Mouse (Mus musculus) intestine, embryonic 14.5 days (tissue): Measurements from ENCODE around the gene Atp2a3. TPM values are rescaled to one million over a fixed set of nuclear protein-coding genes. Genes with fewer than 3 reads are reported as not detected.

Source experiments
- ATAC-seq: fragments of 200-750 bp; cut with Nextera tagmentation; replicated peaks from 2 replicates; pipeline ENCODE4 v1.8.0; 2017; ENCODE audit warnings: low read depth, moderate number of reproducible peaks, moderate TSS enrichment, moderate library complexity; ENCODE audit not compliant: low FRiP score, low TSS enrichment
- DNase-seq: peaks from one replicate; pipeline ENCODE4 v3.0.0-alpha.2; 2018; ENCODE audit warnings: low spot score
- H3K27ac ChIP-seq: fragments of 300-500 bp; sonication (generic); 2 replicates; pipeline ENCODE4 v1.5.1; 2014; ENCODE audit warnings: low read depth, mild to moderate bottlenecking, control low read depth
- H3K27me3 ChIP-seq: fragments of 300-500 bp; sonication (generic); replicated peaks from 2 replicates; pipeline ENCODE4 v1.6.1; 2014; ENCODE audit warnings: low read length, control low read depth; ENCODE audit not compliant: control insufficient read depth, insufficient read depth
- H3K36me3 ChIP-seq: fragments of 300-500 bp; sonication (generic); 2 replicates; pipeline ENCODE4 v1.6.1; 2014; ENCODE audit warnings: low read length, control low read depth; ENCODE audit not compliant: control insufficient read depth, insufficient read depth
- H3K4me1 ChIP-seq: fragments of 300-500 bp; sonication (generic); replicated peaks from 2 replicates; pipeline ENCODE4 v1.6.1; 2014; ENCODE audit warnings: low read length, control low read depth, mixed read lengths; ENCODE audit not compliant: control insufficient read depth, insufficient read depth
- H3K4me2 ChIP-seq: fragments of 300-500 bp; sonication (generic); 2 replicates; pipeline ENCODE4 v1.6.1; 2014; ENCODE audit warnings: low read length
- H3K4me3 ChIP-seq: fragments of 300-500 bp; sonication (generic); 2 replicates; pipeline ENCODE4 v1.5.1; 2014; ENCODE audit warnings: low read depth, low read length, control low read depth, mixed read lengths
- H3K9ac ChIP-seq: fragments of 300-500 bp; sonication (generic); 2 replicates; pipeline ENCODE4 v1.6.1; 2014; ENCODE audit warnings: mild to moderate bottlenecking, low read length
- H3K9me3 ChIP-seq: fragments of 300-500 bp; sonication (generic); 2 replicates; pipeline ENCODE4 v1.6.1; 2016; ENCODE audit warnings: low read length, control low read depth; ENCODE audit not compliant: control insufficient read depth
- WGBS: fragments of 180-500 bp; shearing (Covaris S2); extraction: QIAGEN DNeasy Blood & Tissue Kit; methylation state at CpG from one replicate; pipeline ENCODE4 v1.1.7; 2014; 5-methylcytosine and 5-hydroxymethylcytosine counted together
- polyA plus RNA-seq: library from polyadenylated mRNA; unstranded; fragments of >200 nt; fragmentation: Nextera tagmentation; extraction: Ambion mirVana; gene quantifications from 2 replicates; pipeline ENCODE4 v1.2.1, GENCODE M21; 2014

Atp2a3 gene
- polyA plus RNA-seq, 1 experiment from 2014 or later, result 21.4 TPM

DNA sequence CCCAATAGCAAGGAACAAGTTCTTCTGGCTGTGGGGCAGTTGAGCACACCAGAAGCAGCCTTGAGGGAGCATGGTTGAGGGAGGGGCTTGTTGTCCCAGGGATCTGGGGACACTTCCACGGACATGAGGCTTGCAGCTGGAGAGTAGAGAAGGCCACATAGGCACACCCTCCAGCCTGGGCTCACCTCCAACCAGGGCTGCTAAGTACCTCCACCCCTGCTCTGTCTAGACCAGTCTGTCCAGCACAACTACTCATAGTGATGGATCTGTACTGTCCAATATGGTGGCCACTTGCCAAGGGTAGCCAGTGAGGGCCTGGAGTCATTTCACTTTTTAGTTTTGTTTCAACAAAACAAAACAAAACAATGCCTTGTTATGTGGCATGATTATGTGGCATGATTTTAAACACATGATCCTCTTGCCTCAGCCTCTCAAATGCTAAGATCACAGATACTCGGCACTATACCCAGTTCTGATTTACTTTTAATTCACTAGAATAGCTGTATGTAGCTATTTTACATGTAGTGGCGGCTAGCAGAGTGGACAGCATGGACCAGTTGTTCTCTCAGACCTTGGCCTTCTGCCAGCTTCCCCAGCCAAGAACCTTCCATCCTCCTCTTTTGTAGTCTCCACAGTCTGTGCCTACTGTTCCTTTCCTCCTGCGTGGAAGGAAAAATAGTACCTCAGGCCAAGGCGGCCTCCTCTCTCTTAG is 54.6 kb downstream of the Atp2a3 start:
- Histone ChIP-seq H3K9me3 (no peaks in the 10 kb centered on the region), H3K4me1 (peaks cover 7% of the 10 kb centered on the region; the same call in 1 of the 2 replicates), H3K4me3 (no peak overlapping the region), H3K4me2 (no peak overlapping the region), H3K27me3 (peaks cover 10% of the 10 kb centered on the region), H3K36me3 (no peaks in the 10 kb centered on the region), H3K27ac (no peak overlapping the region), H3K9ac (no peak overlapping the region)
- 67% methylated on average over 5 of the region's 5 CpGs for WGBS
- ATAC-seq (no peak), DNase-seq (no peak)

DNA sequence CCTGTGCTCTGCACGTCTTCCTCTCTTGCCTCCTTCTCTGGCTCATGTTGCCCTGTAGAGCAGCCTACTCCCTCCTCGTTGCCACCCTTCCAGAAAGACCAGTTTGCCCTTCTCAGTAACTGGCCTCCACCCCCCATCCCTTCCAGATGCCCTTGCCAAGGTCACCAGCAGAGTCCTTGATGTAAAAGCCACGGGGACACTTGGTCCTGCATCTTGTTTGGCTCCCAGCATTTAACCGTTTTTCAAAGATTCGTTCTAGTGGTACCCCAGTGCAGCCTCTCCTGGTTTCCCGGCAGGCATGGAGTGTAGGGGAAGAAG is 55.1 kb downstream of the Atp2a3 start:
- no peak overlapping the region for H3K27ac ChIP-seq

DNA sequence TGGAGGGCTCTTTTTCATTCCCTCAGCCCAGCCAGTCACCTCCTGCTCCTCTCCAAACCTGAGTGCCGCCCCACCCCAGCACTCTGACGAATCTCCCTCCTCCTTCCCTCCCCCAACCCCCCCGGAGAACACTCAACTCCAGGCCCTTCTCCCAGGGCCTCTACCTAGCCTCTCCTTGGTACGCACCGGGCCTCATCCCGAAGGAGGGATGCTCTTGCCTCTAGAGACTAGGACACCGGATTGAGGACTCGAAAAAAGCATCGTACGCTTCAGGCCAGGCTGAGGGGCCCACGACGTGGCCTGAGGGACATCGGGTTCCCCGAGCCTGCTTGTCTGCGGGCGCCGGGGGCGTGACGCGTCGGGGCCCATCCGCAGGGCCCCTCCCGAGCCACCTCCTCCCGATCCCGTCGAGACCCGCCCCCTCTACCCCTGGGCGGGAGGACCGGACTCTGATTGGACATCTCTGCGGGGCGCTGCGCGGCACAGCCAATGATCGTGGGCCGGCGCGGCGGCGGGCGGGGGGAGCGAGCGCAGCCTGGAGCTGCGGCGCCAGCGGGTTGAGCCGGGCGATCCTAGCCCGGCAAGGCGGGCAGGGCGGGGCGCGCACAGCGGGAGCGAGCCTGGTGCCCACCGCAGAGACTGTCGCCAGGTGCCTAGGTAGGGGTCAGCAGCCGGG is 57.6 kb downstream of the Atp2a3 start, which contains the start of gene Camkk1:
TSS of gene Camkk1 (plus strand) at position 538 of the 676 bp plus-strand sequence.
- Histone ChIP-seq H3K27ac (no peak within 1 kb of the TSS), H3K9ac (peak within 1 kb of the TSS; percentile 56), H3K4me3 (peak within 1 kb of the TSS; percentile 74), H3K27me3 (peaks cover 14% of the 10 kb centered on the region), H3K4me2 (peak within 1 kb of the TSS; percentile 98), H3K36me3 (no peaks in the 10 kb centered on the region), H3K4me1 (peaks cover 7% of the 10 kb centered on the region; the same call in 1 of the 2 replicates), H3K9me3 (no peaks in the 10 kb centered on the region)
- DNase-seq, result peak; percentile 92
- 1% methylated on average over 56 of the region's 57 CpGs for WGBS
- ATAC-seq, result peak; percentile 96

More for the DNA sequence above, 55.1 kb downstream of the Atp2a3 start:
- no peaks in the 10 kb centered on the region for H3K9me3 ChIP-seq
- WGBS, result 79% methylated on average over 6 of the region's 6 CpGs
- ATAC-seq, result no peak
- H3K4me1 ChIP-seq, result peaks cover 7% of the 10 kb centered on the region; the same call in 1 of the 2 replicates
- no peak overlapping the region for H3K4me3 ChIP-seq
- H3K36me3 ChIP-seq, result no peaks in the 10 kb centered on the region
- no peak overlapping the region for H3K4me2 ChIP-seq
- DNase-seq, result no peak
- peaks cover 14% of the 10 kb centered on the region for H3K27me3 ChIP-seq
- no peak overlapping the region for H3K9ac ChIP-seq

DNA sequence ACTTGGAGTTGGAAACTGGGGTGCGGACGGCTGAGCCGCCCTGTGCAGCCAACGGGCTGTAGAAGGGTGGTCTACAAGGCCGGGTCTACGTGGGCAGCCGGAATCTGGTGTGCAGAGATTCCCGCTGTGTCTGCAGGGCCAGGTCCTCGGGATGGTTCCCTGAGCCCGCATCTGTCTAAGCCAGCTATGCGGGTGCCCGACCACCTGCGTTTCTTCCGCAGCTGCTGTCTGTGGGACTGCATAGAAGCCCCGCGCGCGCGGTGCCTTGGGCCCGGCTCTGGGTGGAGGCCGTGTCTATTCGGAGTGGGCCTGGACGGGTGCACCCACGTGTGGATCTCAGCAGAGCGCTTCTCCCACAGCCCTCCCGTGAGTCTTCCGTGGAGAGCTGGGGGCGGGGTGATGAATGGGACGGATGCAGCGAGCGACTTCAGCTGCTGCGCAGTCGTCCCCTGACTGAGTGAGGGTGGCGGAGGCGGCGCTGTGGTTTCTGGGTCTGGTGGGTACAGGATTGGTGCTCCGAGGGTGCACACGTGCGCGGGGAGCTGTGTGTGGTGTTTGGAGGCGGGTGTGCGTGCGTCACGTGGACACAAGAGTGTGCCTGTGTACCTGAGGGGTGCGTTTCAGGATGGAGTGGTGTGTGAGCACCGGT is 58.3 kb downstream of the Atp2a3 start:
- peak overlapping the region; percentile 56 for H3K9ac ChIP-seq
- WGBS, result under 1% methylated on average over 46 of the region's 46 CpGs
- no peaks in the 10 kb centered on the region for H3K9me3 ChIP-seq
- ATAC-seq (peak; percentile 58), DNase-seq (peak; percentile 71)
- peaks cover 11% of the 10 kb centered on the region for H3K4me1 ChIP-seq
- H3K27me3 ChIP-seq, result peaks cover 14% of the 10 kb centered on the region
- peak overlapping the region; percentile 98 for H3K4me2 ChIP-seq
- H3K27ac ChIP-seq, result no peak overlapping the region
- no peaks in the 10 kb centered on the region for H3K36me3 ChIP-seq
- H3K4me3 ChIP-seq, result peak overlapping the region; percentile 74

DNA sequence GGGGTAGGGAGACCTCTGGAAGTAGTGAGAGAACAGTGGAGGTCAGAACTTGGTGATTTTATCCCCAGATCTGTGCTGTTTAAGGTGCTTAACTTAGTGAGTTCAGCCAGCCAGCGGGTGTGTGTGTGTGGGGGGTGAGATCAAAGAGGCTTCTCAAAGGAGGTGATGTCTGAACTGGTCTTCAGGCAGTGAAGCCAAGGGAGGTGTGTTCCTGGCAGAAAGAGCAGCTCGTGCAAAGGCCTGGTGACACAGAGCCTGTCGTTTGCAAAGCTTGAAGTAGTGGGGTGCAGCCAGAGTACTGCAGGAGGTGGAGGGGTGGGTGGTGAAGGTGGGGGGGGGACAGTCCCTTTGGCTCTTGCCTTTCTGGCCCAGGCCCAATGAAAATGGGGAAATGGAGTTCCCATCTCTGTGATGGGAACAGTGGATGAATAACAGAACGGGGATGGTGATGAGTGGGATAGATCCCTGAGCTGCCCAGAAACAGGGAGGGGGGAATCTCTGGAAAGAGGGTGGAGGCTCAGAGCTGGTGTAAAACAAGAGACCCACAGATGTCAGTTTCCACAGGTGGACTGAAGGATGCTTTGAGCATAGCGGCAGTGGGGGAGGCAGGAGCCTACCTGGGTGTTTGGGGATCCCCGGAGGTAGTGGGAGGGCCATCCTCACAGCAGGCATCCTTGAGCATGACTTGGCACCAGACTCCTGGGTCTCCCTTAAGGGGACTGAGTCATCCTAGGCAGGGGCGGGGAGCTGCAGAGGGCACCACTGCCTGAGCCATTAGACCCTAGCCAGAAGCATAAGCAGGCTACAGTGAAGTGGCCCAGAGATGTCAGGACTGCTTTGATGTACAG is 60.2 kb downstream of the Atp2a3 start:
- no peak for ATAC-seq
- peaks cover 14% of the 10 kb centered on the region for H3K27me3 ChIP-seq
- no peak overlapping the region for H3K27ac ChIP-seq
- no peak overlapping the region for H3K4me3 ChIP-seq
- no peak overlapping the region for H3K9ac ChIP-seq
- DNase-seq, result no peak
- WGBS, result 66% methylated on average over 7 of the region's 7 CpGs
- no peaks in the 10 kb centered on the region for H3K9me3 ChIP-seq
- no peaks in the 10 kb centered on the region for H3K36me3 ChIP-seq
- peaks cover 20% of the 10 kb centered on the region for H3K4me1 ChIP-seq
- H3K4me2 ChIP-seq, result no peak overlapping the region

DNA sequence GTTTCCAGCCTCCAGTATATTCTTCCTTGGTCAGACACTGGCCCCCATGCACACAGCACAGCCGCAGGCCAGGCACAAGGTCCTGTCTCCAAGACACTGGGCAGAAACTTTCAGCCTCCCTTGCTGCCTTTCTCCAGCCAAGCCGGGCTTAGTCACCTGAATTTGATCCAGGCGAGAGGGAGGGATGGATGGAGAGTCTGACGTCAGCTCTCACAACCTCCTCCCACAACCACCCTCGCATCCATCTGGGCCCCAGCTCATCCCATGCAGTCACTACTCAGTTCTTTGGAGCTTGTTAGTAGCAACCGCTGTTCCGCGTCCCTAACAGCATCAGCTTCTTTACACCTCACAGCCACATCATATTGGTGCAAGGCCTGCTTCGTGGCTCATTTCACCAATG is 62.1 kb downstream of the Atp2a3 start:
- no peak overlapping the region for H3K27ac ChIP-seq
- no peaks in the 10 kb centered on the region for H3K36me3 ChIP-seq
- 49% methylated on average over 9 of the region's 9 CpGs for WGBS
- DNase-seq (no peak), ATAC-seq (no peak)
- no peak overlapping the region for H3K9ac ChIP-seq
- no peak overlapping the region for H3K4me2 ChIP-seq
- peaks cover 20% of the 10 kb centered on the region for H3K4me1 ChIP-seq
- no peak overlapping the region for H3K4me3 ChIP-seq
- peaks cover 14% of the 10 kb centered on the region for H3K27me3 ChIP-seq
- no peaks in the 10 kb centered on the region for H3K9me3 ChIP-seq

DNA sequence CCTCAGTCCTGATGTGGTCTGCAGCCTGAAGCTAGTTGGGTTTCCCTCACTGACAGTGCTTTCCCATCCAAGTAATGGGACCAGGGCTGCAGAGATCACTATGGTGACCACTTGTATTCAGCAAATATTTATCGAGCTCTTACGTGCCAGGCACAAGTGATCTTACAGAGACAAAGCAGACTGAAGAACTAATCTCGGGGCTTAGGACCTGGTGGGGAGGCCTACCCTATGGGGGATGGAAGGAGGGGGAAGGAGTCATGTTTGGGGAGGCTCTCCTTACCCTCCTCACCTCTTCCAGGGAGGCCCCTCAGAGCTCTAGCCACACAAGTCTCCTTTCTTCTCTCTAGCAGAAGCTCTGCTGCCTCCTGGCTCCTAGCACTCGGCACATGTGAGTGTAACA is 62.9 kb downstream of the Atp2a3 start:
- ATAC-seq (no peak), DNase-seq (no peak)
- Histone ChIP-seq H3K4me1 (peaks cover 20% of the 10 kb centered on the region), H3K27me3 (peaks cover 14% of the 10 kb centered on the region), H3K9ac (no peak overlapping the region), H3K27ac (peak overlapping the region; percentile 39; the same call in 1 of the 2 replicates), H3K4me2 (no peak overlapping the region), H3K9me3 (no peaks in the 10 kb centered on the region), H3K4me3 (no peak overlapping the region), H3K36me3 (no peaks in the 10 kb centered on the region)
- WGBS, result 49% methylated on average over 4 of the region's 4 CpGs

DNA sequence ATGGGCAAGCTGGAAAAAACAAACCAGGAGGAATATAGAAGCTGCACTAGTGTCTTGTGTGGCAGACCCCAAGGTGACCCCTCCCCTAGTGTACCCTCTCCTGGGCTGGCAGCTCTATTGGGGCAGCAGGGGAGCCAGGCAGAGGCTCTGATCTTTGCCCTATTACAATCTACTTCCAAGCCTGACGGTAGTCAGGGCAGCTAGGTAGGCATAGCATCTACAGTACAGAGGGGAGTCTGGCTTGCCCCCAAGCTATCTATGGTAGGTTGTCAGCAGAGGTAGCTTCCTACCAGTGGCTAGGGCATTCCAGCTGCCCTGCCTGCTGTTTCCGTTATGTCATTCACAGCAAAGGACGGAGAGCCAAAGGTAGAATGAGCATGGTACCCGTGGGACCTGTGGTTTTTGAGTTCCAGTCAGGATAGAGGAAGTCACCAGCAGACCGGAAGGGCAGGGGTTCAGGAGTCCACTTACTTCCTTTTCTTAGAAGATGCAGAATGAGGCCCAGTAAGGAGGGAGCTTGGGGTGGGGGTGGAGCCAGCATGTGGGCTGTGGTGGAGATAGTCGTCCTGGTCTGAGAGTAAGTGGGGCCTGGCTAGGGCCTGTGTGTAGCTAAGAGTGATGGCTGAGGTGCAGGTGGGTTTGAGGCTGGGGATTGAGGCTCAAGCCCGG is 63.4 kb downstream of the Atp2a3 start:
- Histone ChIP-seq H3K9ac (no peak overlapping the region), H3K36me3 (no peaks in the 10 kb centered on the region), H3K4me3 (no peak overlapping the region), H3K27ac (peak overlapping the region; percentile 39; the same call in 1 of the 2 replicates), H3K4me1 (peaks cover 20% of the 10 kb centered on the region), H3K4me2 (no peak overlapping the region), H3K27me3 (peaks cover 14% of the 10 kb centered on the region), H3K9me3 (no peaks in the 10 kb centered on the region)
- WGBS, result 48% methylated on average over 7 of the region's 7 CpGs
- ATAC-seq (peak; percentile 55; the same call in 1 of the 2 replicates), DNase-seq (no peak)
